Mouse (Mus musculus) midbrain, embryonic 15.5 days (tissue): Measurements from ENCODE around the gene Pan3. TPM values are rescaled to one million over a fixed set of nuclear protein-coding genes. Genes with fewer than 3 reads are reported as not detected.

ENCODE experiments used
- ATAC-seq: fragments of 200-750 bp; cut with Nextera tagmentation; replicated peaks from 2 replicates; pipeline ENCODE4 v1.8.0; 2017; ENCODE audit warnings: moderate TSS enrichment
- H3K27ac ChIP-seq: fragments of 300-500 bp; sonication (generic); 2 replicates; pipeline ENCODE4 v1.5.1; 2015; ENCODE audit warnings: mild to moderate bottlenecking, inconsistent platforms
- H3K27me3 ChIP-seq: fragments of 300-500 bp; sonication (generic); replicated peaks from 2 replicates; pipeline ENCODE4 v1.6.1; 2015; ENCODE audit warnings: inconsistent platforms
- H3K36me3 ChIP-seq: fragments of 300-500 bp; sonication (generic); replicated peaks from 2 replicates; pipeline ENCODE4 v1.6.1; 2015; ENCODE audit warnings: inconsistent platforms
- H3K4me1 ChIP-seq: fragments of 300-500 bp; sonication (generic); 2 replicates; pipeline ENCODE4 v1.6.1; 2015; ENCODE audit warnings: inconsistent platforms
- H3K4me2 ChIP-seq: fragments of 300-500 bp; sonication (generic); 2 replicates; pipeline ENCODE4 v1.6.1; 2015; ENCODE audit warnings: inconsistent platforms, mild to moderate bottlenecking, moderate library complexity
- H3K4me3 ChIP-seq: fragments of 300-500 bp; sonication (generic); 2 replicates; pipeline ENCODE4 v1.5.1; 2015; ENCODE audit warnings: mild to moderate bottlenecking, inconsistent platforms
- H3K9ac ChIP-seq: fragments of 300-500 bp; sonication (generic); 2 replicates; pipeline ENCODE4 v1.6.1; 2015; ENCODE audit warnings: mild to moderate bottlenecking, inconsistent platforms
- H3K9me3 ChIP-seq: fragments of 300-500 bp; sonication (generic); 2 replicates; pipeline ENCODE4 v1.6.1; 2016; ENCODE audit warnings: inconsistent platforms
- WGBS: fragments of 180-500 bp; shearing (Covaris S2); methylation state at CpG from one replicate; pipeline ENCODE4 v1.1.7; 2015; ENCODE audit warnings: mixed read lengths; 5-methylcytosine and 5-hydroxymethylcytosine counted together
- polyA plus RNA-seq: library from polyadenylated mRNA; unstranded; fragments of >200 nt; fragmentation: Nextera tagmentation; extraction: Ambion mirVana; gene quantifications from 2 replicates; pipeline ENCODE4 v1.2.1, GENCODE M21; 2015

Pan3 gene
- polyA plus RNA-seq, 1 experiment from 2014 or later: 66.0 TPM

- H3K4me2 ChIP-seq: no peak overlapping the region
- 96% methylated on average over 5 of the region's 5 CpGs for whole genome bisulfite sequencing
- no peaks in the 10 kb centered on the region for H3K27me3 ChIP-seq
- H3K9ac ChIP-seq: no peak overlapping the region
- H3K36me3 ChIP-seq: no peaks in the 10 kb centered on the region
- no peak for ATAC-seq
- H3K4me1 ChIP-seq: no peaks in the 10 kb centered on the region
- H3K4me3 ChIP-seq: no peak overlapping the region
- H3K9me3 ChIP-seq: no peaks in the 10 kb centered on the region
- no peak overlapping the region for H3K27ac ChIP-seq
Observed at GRCm38 (mm10) chr5:147471163-147471562, 41.2 kb downstream of the Pan3 start.

GRCm38 (mm10) chr5:147473071-147473470 lies 43.1 kb downstream of the Pan3 start:
- no peak overlapping the region for H3K27ac ChIP-seq
- WGBS: 78% methylated on average over 6 of the region's 6 CpGs
- ATAC-seq: no peak

GRCm38 (mm10) chr5:147473856-147474255 lies 43.9 kb downstream of the Pan3 start:
- H3K4me2 ChIP-seq: no peak overlapping the region
- no peak overlapping the region for H3K9ac ChIP-seq
- 93% methylated on average over 3 of the region's 3 CpGs for WGBS
- H3K27me3 ChIP-seq: no peaks in the 10 kb centered on the region
- H3K27ac ChIP-seq: no peak overlapping the region
- no peaks in the 10 kb centered on the region for H3K4me1 ChIP-seq
- H3K36me3 ChIP-seq: no peaks in the 10 kb centered on the region
- no peak overlapping the region for H3K4me3 ChIP-seq
- H3K9me3 ChIP-seq: no peaks in the 10 kb centered on the region
- no peak for ATAC-seq

More at GRCm38 (mm10) chr5:147473071-147473470, 43.1 kb downstream of the Pan3 start:
- no peaks in the 10 kb centered on the region for H3K27me3 ChIP-seq
- H3K9ac ChIP-seq: no peak overlapping the region
- H3K36me3 ChIP-seq: no peaks in the 10 kb centered on the region
- H3K4me3 ChIP-seq: no peak overlapping the region
- no peaks in the 10 kb centered on the region for H3K4me1 ChIP-seq
- no peak overlapping the region for H3K4me2 ChIP-seq
- H3K9me3 ChIP-seq: no peaks in the 10 kb centered on the region

GRCm38 (mm10) chr5:147476109-147476508 lies 46.1 kb downstream of the Pan3 start:
- 95% methylated on average over 5 of the region's 5 CpGs for WGBS
- Histone ChIP-seq H3K27me3 (no peaks in the 10 kb centered on the region), H3K9ac (no peak overlapping the region), H3K4me1 (no peaks in the 10 kb centered on the region), H3K9me3 (no peaks in the 10 kb centered on the region), H3K27ac (no peak overlapping the region), H3K4me2 (no peak overlapping the region), H3K36me3 (no peaks in the 10 kb centered on the region), H3K4me3 (no peak overlapping the region)
- ATAC-seq: no peak

- Histone ChIP-seq H3K27me3 (no peaks in the 10 kb centered on the region), H3K9ac (no peak overlapping the region), H3K4me2 (no peak overlapping the region), H3K27ac (no peak overlapping the region), H3K36me3 (no peaks in the 10 kb centered on the region), H3K4me1 (no peaks in the 10 kb centered on the region), H3K4me3 (no peak overlapping the region), H3K9me3 (no peaks in the 10 kb centered on the region)
- WGBS: 98% methylated on average over 9 of the region's 9 CpGs
- ATAC-seq: no peak
Observed at GRCm38 (mm10) chr5:147477106-147477505, 47.1 kb downstream of the Pan3 start.

GRCm38 (mm10) chr5:147479341-147479740 lies 49.4 kb downstream of the Pan3 start:
- Histone ChIP-seq H3K27ac (no peak overlapping the region), H3K4me3 (no peak overlapping the region), H3K4me2 (no peak overlapping the region), H3K27me3 (no peaks in the 10 kb centered on the region), H3K9me3 (no peaks in the 10 kb centered on the region), H3K36me3 (no peaks in the 10 kb centered on the region), H3K9ac (no peak overlapping the region), H3K4me1 (no peaks in the 10 kb centered on the region)
- no peak for ATAC-seq
- 100% methylated on average over 2 of the region's 2 CpGs for WGBS

GRCm38 (mm10) chr5:147484142-147484541 lies 54.2 kb downstream of the Pan3 start:
- 72% methylated on average over 3 of the region's 3 CpGs for WGBS
- Histone ChIP-seq H3K9me3 (no peaks in the 10 kb centered on the region), H3K9ac (no peak overlapping the region), H3K27ac (no peak overlapping the region), H3K27me3 (no peaks in the 10 kb centered on the region), H3K36me3 (0 out of 2 replicates have a peak, but pooled peaks cover under 1% of the 10 kb centered on the region), H3K4me1 (no peaks in the 10 kb centered on the region), H3K4me2 (no peak overlapping the region), H3K4me3 (no peak overlapping the region)
- ATAC-seq: no peak

- H3K36me3 ChIP-seq: 0 out of 2 replicates have a peak, but pooled peaks cover 2% of the 10 kb centered on the region
- 88% methylated on average over 6 of the region's 6 CpGs for WGBS
- H3K27ac ChIP-seq: no peak overlapping the region
- H3K4me3 ChIP-seq: no peak overlapping the region
- no peaks in the 10 kb centered on the region for H3K27me3 ChIP-seq
- no peak overlapping the region for H3K9ac ChIP-seq
- H3K4me1 ChIP-seq: no peaks in the 10 kb centered on the region
- ATAC-seq: no peak
- no peak overlapping the region for H3K4me2 ChIP-seq
- no peaks in the 10 kb centered on the region for H3K9me3 ChIP-seq
Observed at GRCm38 (mm10) chr5:147489226-147489625, 59.3 kb downstream of the Pan3 start.

- Histone ChIP-seq H3K4me3 (no peak overlapping the region), H3K9me3 (no peaks in the 10 kb centered on the region), H3K36me3 (0 out of 2 replicates have a peak, but pooled peaks cover 2% of the 10 kb centered on the region), H3K27me3 (no peaks in the 10 kb centered on the region), H3K4me2 (no peak overlapping the region), H3K4me1 (no peaks in the 10 kb centered on the region), H3K27ac (no peak overlapping the region), H3K9ac (no peak overlapping the region)
- no peak for ATAC-seq
- 90% methylated on average over 5 of the region's 5 CpGs for WGBS
Observed at GRCm38 (mm10) chr5:147490907-147491306, 60.9 kb downstream of the Pan3 start.

GRCm38 (mm10) chr5:147492511-147492910 lies 62.5 kb downstream of the Pan3 start:
- Histone ChIP-seq H3K27me3 (no peaks in the 10 kb centered on the region), H3K36me3 (0 out of 2 replicates have a peak, but pooled peaks cover 2% of the 10 kb centered on the region), H3K4me1 (no peaks in the 10 kb centered on the region), H3K4me2 (no peak overlapping the region), H3K4me3 (no peak overlapping the region), H3K27ac (no peak overlapping the region), H3K9ac (no peak overlapping the region), H3K9me3 (no peaks in the 10 kb centered on the region)
- ATAC-seq: no peak
- WGBS: 82% methylated on average over 3 of the region's 3 CpGs

- H3K4me2 ChIP-seq: no peak overlapping the region
- 81% methylated on average over 1 of the region's 1 CpGs for WGBS
- H3K36me3 ChIP-seq: 0 out of 2 replicates have a peak, but pooled peaks cover 2% of the 10 kb centered on the region
- no peak overlapping the region for H3K27ac ChIP-seq
- no peaks in the 10 kb centered on the region for H3K4me1 ChIP-seq
- H3K9me3 ChIP-seq: no peaks in the 10 kb centered on the region
- no peak for ATAC-seq
- H3K9ac ChIP-seq: no peak overlapping the region
- H3K27me3 ChIP-seq: no peaks in the 10 kb centered on the region
- H3K4me3 ChIP-seq: no peak overlapping the region
Observed at GRCm38 (mm10) chr5:147493205-147493604, 63.2 kb downstream of the Pan3 start.

GRCm38 (mm10) chr5:147493685-147494084 lies 63.7 kb downstream of the Pan3 start:
- WGBS: 90% methylated on average over 8 of the region's 8 CpGs
- H3K4me2 ChIP-seq: no peak overlapping the region
- H3K36me3 ChIP-seq: 0 out of 2 replicates have a peak, but pooled peaks cover 2% of the 10 kb centered on the region
- H3K9me3 ChIP-seq: no peaks in the 10 kb centered on the region
- no peak overlapping the region for H3K27ac ChIP-seq
- H3K4me1 ChIP-seq: no peaks in the 10 kb centered on the region
- ATAC-seq: no peak
- H3K27me3 ChIP-seq: no peaks in the 10 kb centered on the region
- H3K9ac ChIP-seq: no peak overlapping the region
- H3K4me3 ChIP-seq: no peak overlapping the region

GRCm38 (mm10) chr5:147494388-147494787 lies 64.4 kb downstream of the Pan3 start:
- 86% methylated on average over 4 of the region's 4 CpGs for WGBS

More at GRCm38 (mm10) chr5:147494388-147494787, 64.4 kb downstream of the Pan3 start:
- Histone ChIP-seq H3K36me3 (no peaks in the 10 kb centered on the region), H3K4me2 (no peak overlapping the region), H3K4me1 (no peaks in the 10 kb centered on the region), H3K9ac (no peak overlapping the region), H3K27ac (no peak overlapping the region), H3K4me3 (no peak overlapping the region), H3K27me3 (no peaks in the 10 kb centered on the region), H3K9me3 (no peaks in the 10 kb centered on the region)
- ATAC-seq: no peak
